Comparison of ENCODE assay signal across 2 mouse cellular contexts in genomic region chr14:31205562-31206467, GRCm38 (mm10).
TF ChIP-seq lines count a peak whose summit lies in the region.

No protein-coding gene starts in this region.

TF ChIP-seq in MEL, 35 proteins besides CTCF, POLR2A, EP300 and RAD21:
- TF ChIP-seq MAX (IDR thresholded peaks at IDR 0.05; ENCODE audit: low read length) (0 out of 2 replicates have a peak, but pooled peaks have one; percentile 12), USF1 (IDR thresholded peaks at IDR 0.05; ENCODE audit: low read depth, low read length) (0 out of 2 replicates have a peak, but pooled peaks have one; percentile 2), JUND (IDR thresholded peaks at IDR 0.05; ENCODE audit: low read depth, low read length) (no peak), MAZ (IDR thresholded peaks at IDR 0.05; ENCODE audit: low read depth, low read length) (peak; percentile 26; the same call in 1 of the 2 replicates), SIN3A (IDR thresholded peaks at IDR 0.05; ENCODE audit: low read length) (0 out of 2 replicates have a peak, but pooled peaks have one; percentile 51)

TF ChIP-seq in myocyte, 11 proteins besides CTCF, POLR2A, EP300 and RAD21:
- TF ChIP-seq SRF (IDR thresholded peaks at IDR 0.05; ENCODE audit: control insufficient read depth, insufficient read length, low read depth) (no peak), POLR2AphosphoS2 (IDR thresholded peaks at IDR 0.05; ENCODE audit: insufficient read length, low read depth) (peak; percentile 45)
